Mouse (Mus musculus) intestine, postnatal 0 days (tissue): ENCODE results near the gene Slc22a20. TPM values are rescaled to one million over a fixed set of nuclear protein-coding genes. Genes with fewer than 3 reads are reported as not detected.

Source experiments
- ATAC-seq: fragments of 200-750 bp; cut with Nextera tagmentation; 2 replicates; pipeline ENCODE4 v1.8.0; 2017; ENCODE audit warnings: mild to moderate bottlenecking, moderate TSS enrichment, moderate library complexity
- H3K27ac ChIP-seq: fragments of 300-500 bp; sonication (generic); 2 replicates; pipeline ENCODE4 v1.5.1; 2014; ENCODE audit warnings: mild to moderate bottlenecking, low read depth, low read length, moderate library complexity
- H3K27me3 ChIP-seq: fragments of 300-500 bp; sonication (generic); replicated peaks from 2 replicates; pipeline ENCODE4 v1.6.1; 2014; ENCODE audit warnings: low read length, mixed read lengths; ENCODE audit not compliant: control insufficient read depth, insufficient read depth
- H3K36me3 ChIP-seq: fragments of 300-500 bp; sonication (generic); 2 replicates; pipeline ENCODE4 v1.6.1; 2014; ENCODE audit warnings: mild to moderate bottlenecking, moderate library complexity; ENCODE audit not compliant: control insufficient read depth, insufficient read depth
- H3K4me1 ChIP-seq: fragments of 300-500 bp; sonication (generic); replicated peaks from 2 replicates; pipeline ENCODE4 v1.6.1; 2014; ENCODE audit warnings: antibody characterized with exemption, low read length, mixed read lengths; ENCODE audit not compliant: control insufficient read depth, insufficient read depth
- H3K4me2 ChIP-seq: fragments of 300-500 bp; sonication (generic); replicated peaks from 2 replicates; pipeline ENCODE4 v1.6.1; 2014; ENCODE audit warnings: low read depth, mild to moderate bottlenecking, moderate library complexity
- H3K4me3 ChIP-seq: fragments of 300-500 bp; sonication (generic); 2 replicates; pipeline ENCODE4 v1.5.1; 2014; ENCODE audit warnings: low read depth, low read length
- H3K9ac ChIP-seq: fragments of 300-500 bp; sonication (generic); 2 replicates; pipeline ENCODE4 v1.6.1; 2014; ENCODE audit warnings: mild to moderate bottlenecking, low read depth, low read length
- H3K9me3 ChIP-seq: fragments of 300-500 bp; sonication (generic); 2 replicates; pipeline ENCODE4 v1.6.1; 2016; ENCODE audit warnings: mixed run types; ENCODE audit not compliant: control insufficient read depth
- CTCF ChIP-seq: sonication (generic); IDR thresholded peaks from 2 replicates; pipeline ENCODE4 v1.5.1; 2016; ENCODE audit warnings: low read depth, mild to moderate bottlenecking, control low read depth, antibody characterized with exemption, moderate library complexity
- WGBS: fragments of 180-500 bp; shearing (Covaris S2); extraction: QIAGEN DNeasy Blood & Tissue Kit; methylation state at CpG from one replicate; pipeline ENCODE4 v1.1.7; 2014; 5-methylcytosine and 5-hydroxymethylcytosine counted together
- polyA plus RNA-seq: library from polyadenylated mRNA; unstranded; fragments of >200 nt; fragmentation: Nextera tagmentation; extraction: Ambion mirVana; gene quantifications from 2 replicates; pipeline ENCODE4 v1.2.1, GENCODE M21; 2015

Slc22a20 gene
- polyA plus RNA-seq, 1 experiment from 2014 or later = not detected

- Histone ChIP-seq H3K9ac (no peak overlapping the region), H3K4me1 (no peaks in the 10 kb centered on the region), H3K27me3 (no peaks in the 10 kb centered on the region), H3K36me3 (peaks cover 17% of the 10 kb centered on the region), H3K4me3 (no peak overlapping the region), H3K27ac (no peak overlapping the region), H3K9me3 (no peaks in the 10 kb centered on the region), H3K4me2 (peak overlapping the region; percentile 89; the same call in 1 of the 2 replicates)
- 80% methylated on average over 10 of the region's 10 CpGs for WGBS
- no peak for TF ChIP-seq CTCF
- no peak for ATAC-seq
Measured at GRCm38 (mm10) chr19:6013691-6014090, 27.7 kb upstream of the Slc22a20 start.

DNA sequence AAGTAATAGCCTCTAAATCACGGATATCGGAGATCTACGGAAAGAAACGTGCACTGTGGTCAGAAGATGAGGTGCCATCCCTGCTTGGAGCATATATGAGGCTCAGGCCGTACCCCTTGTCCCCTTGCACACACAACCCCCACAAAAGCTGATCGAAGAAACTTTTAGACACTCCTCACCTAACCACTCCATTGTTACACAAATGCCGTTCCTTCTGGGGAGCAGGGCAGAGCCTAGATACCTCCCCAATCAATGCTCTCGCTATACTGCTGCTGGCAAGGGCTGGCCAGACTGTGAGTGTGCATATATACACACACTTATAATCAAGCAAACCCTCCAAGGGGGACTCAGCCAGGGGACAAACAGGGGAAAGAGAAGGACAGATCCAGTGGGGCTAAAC is 23.2 kb upstream of the Slc22a20 start:
- Histone ChIP-seq H3K9ac (no peak overlapping the region), H3K4me2 (no peak overlapping the region), H3K36me3 (peaks cover 26% of the 10 kb centered on the region), H3K27me3 (no peaks in the 10 kb centered on the region), H3K9me3 (no peaks in the 10 kb centered on the region), H3K4me1 (no peaks in the 10 kb centered on the region), H3K27ac (no peak overlapping the region), H3K4me3 (no peak overlapping the region)
- WGBS = 87% methylated on average over 8 of the region's 8 CpGs
- no peak for ATAC-seq
- TF ChIP-seq CTCF = no peak

- H3K4me3 ChIP-seq = no peak overlapping the region
- no peaks in the 10 kb centered on the region for H3K27me3 ChIP-seq
- no peaks in the 10 kb centered on the region for H3K4me1 ChIP-seq
- H3K4me2 ChIP-seq = peak overlapping the region; percentile 38; the same call in 1 of the 2 replicates
- ATAC-seq = peak; percentile 94
- H3K9ac ChIP-seq = no peak overlapping the region
- H3K27ac ChIP-seq = no peak overlapping the region
- 38% methylated on average over 13 of the region's 13 CpGs for WGBS
- no peak for TF ChIP-seq CTCF
- peaks cover 26% of the 10 kb centered on the region for H3K36me3 ChIP-seq
- H3K9me3 ChIP-seq = no peaks in the 10 kb centered on the region
Measured at GRCm38 (mm10) chr19:6007013-6007412, 21.1 kb upstream of the Slc22a20 start.

DNA sequence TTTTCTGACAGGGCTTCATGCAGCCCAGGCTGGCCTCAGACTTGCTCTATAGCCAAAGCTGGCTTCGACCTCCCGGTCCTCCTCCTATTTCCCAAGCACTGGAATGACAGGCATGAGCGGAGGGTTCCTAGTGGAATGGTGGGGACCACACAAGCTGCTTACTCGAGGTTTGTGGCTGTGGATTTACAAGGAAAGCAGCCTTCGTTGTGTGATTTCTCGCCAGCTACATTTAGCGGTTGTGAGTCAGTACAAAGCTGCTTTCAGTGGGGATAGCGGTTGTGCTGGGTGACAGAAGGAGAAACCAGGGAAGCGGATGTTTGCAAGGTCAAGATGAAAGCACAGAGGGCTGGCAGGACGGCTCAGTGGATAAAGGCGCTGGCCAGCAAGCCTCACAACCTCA is 19.6 kb upstream of the Slc22a20 start:
- no peak for TF ChIP-seq CTCF
- Histone ChIP-seq H3K9ac (no peak overlapping the region; the same call in 1 of the 2 replicates), H3K9me3 (no peaks in the 10 kb centered on the region), H3K36me3 (peaks cover 18% of the 10 kb centered on the region), H3K4me3 (no peak overlapping the region), H3K27ac (no peak overlapping the region), H3K27me3 (no peaks in the 10 kb centered on the region), H3K4me2 (no peak overlapping the region), H3K4me1 (no peaks in the 10 kb centered on the region)
- WGBS = 73% methylated on average over 11 of the region's 11 CpGs
- ATAC-seq = no peak

DNA sequence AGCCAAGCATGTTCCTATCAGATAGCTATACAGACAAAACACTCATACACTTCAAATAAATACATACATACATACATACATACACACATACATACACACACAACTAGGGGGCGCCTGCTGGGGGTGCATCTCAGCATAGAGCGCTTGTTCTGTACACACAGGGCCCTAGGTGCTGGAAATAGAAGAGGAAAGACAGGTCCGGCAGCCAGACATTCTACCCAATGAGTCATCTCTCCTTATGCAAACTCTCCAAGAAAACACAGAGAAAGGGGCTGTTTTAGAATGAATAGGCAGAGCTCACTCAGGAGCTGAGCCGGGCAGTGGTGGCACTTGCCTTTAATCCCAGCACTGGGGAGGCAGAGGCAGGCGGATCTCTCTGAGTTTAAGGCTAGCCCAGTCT is 14.0 kb upstream of the Slc22a20 start:
- H3K36me3 ChIP-seq = peaks cover 22% of the 10 kb centered on the region
- ATAC-seq = no peak
- 72% methylated on average over 5 of the region's 5 CpGs for WGBS
- TF ChIP-seq CTCF = no peak
- no peak overlapping the region for H3K27ac ChIP-seq
- H3K4me1 ChIP-seq = no peaks in the 10 kb centered on the region
- H3K4me3 ChIP-seq = no peak overlapping the region
- no peak overlapping the region for H3K4me2 ChIP-seq
- no peaks in the 10 kb centered on the region for H3K9me3 ChIP-seq
- H3K9ac ChIP-seq = no peak overlapping the region
- no peaks in the 10 kb centered on the region for H3K27me3 ChIP-seq

DNA sequence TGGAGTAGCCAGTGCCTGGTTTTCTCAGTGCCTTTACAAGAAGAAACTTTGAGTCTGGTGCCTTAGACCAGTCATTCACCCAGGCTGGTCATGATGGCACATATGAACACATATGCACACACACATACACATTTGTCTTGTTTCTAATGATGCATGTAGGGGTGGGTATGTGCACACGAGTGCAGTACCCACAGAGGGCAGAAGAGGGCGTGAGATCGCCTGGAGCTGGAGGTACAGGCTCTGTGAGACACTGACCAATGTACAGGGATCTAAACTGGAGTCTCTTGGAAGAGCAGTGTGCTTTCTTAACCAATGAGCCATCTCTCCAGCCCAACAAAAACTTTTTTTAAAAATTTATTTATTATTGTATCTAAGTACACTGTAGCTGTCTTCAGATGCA is 12.2 kb upstream of the Slc22a20 start:
- Histone ChIP-seq H3K27ac (no peak overlapping the region), H3K9ac (no peak overlapping the region), H3K36me3 (peaks cover 40% of the 10 kb centered on the region), H3K4me3 (no peak overlapping the region), H3K9me3 (no peaks in the 10 kb centered on the region), H3K4me1 (no peaks in the 10 kb centered on the region), H3K4me2 (no peak overlapping the region), H3K27me3 (no peaks in the 10 kb centered on the region)
- ATAC-seq = no peak
- 89% methylated on average over 3 of the region's 3 CpGs for WGBS
- TF ChIP-seq CTCF = peak; percentile 46

- TF ChIP-seq CTCF = no peak
- Histone ChIP-seq H3K36me3 (peaks cover 56% of the 10 kb centered on the region), H3K4me1 (no peaks in the 10 kb centered on the region), H3K9me3 (no peaks in the 10 kb centered on the region), H3K27me3 (no peaks in the 10 kb centered on the region), H3K9ac (no peak overlapping the region), H3K4me3 (no peak overlapping the region), H3K4me2 (no peak overlapping the region), H3K27ac (no peak overlapping the region)
- ATAC-seq = no peak
- WGBS = 88% methylated on average over 14 of the region's 14 CpGs
Measured at GRCm38 (mm10) chr19:5994711-5995110, 8.8 kb upstream of the Slc22a20 start.
